Mouse (Mus musculus): Measurements from ENCODE around the gene Crmp1.

The Crmp1 gene

DNA sequence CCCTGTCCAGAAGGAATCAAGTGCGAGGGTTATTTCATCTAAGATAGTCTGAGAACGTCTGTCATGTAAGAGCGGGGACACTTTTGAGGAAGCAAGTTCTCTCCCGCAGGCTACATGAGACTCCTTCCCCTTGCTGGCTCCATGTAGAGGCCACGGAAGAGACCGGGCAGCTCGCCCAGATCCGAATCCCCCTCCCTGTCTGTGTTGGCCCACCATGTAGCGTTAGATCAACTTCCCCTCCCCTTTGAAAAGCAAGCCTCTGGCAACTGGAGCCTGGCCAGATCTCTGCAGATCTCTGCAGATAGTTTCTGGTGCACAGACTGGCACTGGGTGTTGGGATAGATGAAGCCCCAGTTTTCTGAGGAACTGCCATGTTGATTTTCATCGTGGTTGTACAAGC, 55.0 kb downstream of the Crmp1 start:
- no peak for ATAC-seq (ENCODE audit: low TSS enrichment)

DNA sequence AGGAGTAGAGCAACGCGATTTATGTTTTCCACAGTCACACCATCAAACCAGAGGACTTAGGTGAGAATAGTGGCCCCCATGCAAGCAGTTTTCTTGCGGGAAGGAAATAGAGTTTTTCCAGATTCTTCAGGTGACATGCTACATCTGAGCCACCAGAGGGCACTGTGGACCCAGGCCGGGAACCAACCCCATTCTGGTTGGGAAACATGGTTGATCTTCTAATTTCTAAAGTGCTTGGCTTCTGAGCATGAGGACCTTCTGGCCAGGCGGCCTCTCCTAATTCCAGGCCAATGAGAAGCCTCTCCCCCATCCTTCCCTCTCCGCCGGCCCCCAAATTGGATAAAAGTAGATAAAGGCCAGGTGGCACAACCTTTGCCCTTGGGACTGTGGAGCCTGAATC, 56.6 kb downstream of the Crmp1 start:
- ATAC-seq (ENCODE audit: low TSS enrichment) = peak; percentile 64

DNA sequence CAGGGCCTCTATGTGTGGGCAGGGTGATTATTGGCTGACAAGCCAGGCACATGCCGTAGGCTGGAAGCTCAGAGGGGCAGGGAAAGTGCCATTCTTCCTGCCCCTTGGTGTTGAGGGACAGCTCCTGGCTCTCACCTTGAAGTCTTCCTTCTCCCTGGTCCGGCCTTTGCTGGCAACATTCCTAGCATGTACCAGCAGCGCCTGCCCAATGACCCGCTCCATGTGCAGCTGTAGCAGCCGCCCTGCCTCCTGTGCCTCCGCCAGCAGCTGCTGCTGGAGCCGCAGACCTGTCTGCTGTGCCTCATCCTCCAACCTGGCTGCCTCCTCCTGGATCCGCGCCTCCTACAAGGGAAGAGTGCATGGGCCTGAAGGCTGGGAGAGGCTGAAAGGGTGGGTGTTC, 68.3 kb downstream of the Crmp1 start:
- ATAC-seq (ENCODE audit: low TSS enrichment) = no peak

DNA sequence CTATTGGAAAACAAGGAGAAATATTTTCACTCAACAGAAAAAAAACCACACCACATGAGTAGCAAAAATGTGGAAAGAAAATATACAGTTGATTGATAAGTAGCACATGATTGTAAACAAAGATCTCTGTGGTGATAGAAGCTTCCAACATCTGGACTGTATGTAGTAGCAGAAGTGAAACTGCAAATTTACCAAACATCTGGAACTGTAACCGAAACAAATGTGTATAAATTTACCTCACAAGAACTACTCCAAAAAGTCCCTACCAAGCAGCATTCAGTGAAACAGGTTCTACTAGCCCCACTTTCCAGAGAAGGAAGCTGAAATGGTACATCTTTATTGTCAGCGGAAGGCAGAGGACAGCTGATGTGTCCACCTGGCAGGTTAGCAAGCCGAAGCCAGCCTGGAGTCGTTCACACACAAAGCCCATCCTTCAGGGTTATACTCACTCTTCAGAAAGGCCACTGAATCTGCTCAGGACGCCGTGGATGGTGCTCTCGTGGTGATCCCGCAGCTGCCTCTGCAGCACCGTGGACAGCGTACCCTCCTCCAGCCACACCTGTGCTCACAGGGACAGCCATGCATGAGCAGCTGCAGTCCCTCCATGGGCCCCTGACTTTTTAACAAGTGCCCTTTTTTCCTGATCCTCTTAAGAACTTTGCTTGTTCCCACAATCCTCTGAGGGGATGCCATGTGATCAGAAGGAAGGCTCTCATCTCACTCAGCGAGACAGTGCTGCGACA, 71.4 kb downstream of the Crmp1 start:
- no peak for ATAC-seq (ENCODE audit: low TSS enrichment)

DNA sequence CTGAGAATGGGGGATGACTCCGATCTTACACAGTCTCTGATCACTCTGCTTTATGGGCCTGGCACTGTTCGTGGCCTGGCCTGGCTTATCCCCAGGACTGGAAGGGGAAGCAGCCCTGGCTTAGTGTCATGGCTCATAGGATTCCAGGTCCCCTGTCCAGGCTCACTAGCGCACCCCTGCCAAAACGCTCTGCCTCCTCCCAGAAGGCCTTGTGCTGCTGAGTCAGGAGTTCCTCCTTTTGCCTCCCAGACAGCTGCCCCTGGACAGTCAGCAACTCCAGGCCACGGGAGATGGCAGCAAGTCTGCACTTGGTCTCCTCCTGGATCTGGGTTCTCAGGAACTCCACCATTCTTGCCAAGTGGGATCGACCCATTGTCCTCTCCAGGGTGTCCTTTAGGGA, 77.0 kb downstream of the Crmp1 start:
- ATAC-seq (ENCODE audit: low TSS enrichment) = no peak

DNA sequence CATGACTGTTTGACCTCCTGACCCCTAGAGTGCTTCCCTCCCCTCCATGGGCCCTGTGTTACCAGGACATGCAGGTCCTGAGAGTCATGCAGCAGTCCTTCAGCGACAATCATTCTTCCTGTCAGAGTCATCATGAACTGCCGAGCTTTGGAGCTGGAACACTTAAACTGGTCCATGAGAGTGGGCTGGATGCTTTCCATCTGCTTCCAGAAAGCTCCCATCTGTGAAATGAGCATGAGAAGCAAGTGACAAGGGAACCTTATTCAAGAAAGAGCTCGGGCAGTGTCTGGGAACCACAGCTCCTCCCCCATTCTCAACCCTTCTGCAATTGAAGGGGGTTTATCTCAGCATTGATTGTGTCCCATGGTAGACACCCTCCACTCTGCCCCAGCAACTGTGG, 78.4 kb downstream of the Crmp1 start:
- ATAC-seq (ENCODE audit: low TSS enrichment) = peak; percentile 82

DNA sequence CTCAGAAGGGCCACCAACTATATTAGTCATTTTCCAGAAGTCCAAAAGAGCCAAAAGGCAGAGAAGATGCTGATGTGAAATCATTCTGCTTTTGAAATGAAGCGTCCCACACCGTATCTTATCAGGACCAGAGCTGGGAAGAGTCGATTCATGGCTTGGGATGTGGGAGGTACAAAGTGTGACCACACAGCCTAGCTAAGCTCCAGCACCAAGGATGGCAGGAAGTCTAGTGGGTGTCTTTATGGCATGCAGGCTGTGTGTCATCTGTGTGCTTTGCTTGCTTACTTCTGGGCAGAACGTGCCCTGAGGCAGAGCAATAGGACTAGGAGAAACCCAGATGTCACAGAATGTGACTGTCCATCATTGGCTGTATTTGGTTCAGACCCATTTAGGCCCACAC, 79.0 kb downstream of the Crmp1 start:
- ATAC-seq (ENCODE audit: low TSS enrichment) = peak; percentile 91

DNA sequence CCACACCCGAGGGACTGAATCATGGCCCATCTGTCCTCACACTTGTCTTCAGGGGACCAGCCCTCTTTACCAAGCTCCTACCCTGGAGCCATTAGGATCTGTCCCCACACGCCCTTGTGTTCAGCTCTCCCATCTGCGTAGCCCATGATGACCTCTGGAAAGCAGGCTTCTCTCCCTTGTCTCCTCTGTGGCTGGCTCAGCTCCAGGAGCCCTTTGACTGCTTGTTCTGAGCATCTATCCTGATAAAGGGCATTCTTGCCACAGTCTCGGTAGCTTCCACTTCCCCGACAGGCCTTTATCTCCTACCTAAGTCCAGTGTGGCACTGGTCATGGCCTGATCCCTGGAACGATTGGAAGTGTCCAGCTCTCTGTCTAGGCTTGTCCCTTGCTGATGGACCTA, 84.9 kb downstream of the Crmp1 start:
- no peak for ATAC-seq (ENCODE audit: low TSS enrichment)

DNA sequence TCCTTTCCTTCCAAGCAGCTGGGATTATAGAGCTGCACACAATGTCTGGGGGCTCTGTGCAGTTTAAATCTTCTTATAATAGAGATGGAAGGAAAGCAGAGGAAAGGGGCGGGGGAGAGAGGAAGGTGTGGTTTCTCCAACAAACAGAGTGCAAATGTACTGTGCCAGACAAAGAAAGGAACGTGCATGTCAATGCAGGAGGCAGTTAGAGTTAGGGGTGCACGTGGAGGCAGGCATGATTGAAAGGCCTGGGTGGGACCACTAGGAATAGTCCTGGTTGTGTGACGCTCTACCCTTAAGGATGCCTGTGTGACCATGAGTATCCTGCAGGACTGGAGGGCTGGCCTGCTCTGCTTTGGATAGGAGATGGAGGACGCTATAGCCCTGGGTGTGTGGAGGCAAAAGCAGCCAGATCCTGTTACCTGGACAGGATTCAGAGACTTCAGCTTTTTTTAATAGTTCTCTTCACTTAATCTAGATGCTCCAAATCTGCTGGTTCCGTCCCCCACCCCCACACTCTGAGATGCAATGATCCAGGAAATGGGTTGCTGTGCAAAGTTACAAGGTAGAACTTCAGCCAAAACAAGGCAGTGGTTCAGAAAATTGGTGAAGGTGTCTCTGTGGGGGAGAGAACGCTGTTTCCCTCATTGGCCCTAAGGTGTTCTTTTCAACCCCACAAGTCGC, 88.9 kb downstream of the Crmp1 start:
- no peak for ATAC-seq (ENCODE audit: low TSS enrichment)

DNA sequence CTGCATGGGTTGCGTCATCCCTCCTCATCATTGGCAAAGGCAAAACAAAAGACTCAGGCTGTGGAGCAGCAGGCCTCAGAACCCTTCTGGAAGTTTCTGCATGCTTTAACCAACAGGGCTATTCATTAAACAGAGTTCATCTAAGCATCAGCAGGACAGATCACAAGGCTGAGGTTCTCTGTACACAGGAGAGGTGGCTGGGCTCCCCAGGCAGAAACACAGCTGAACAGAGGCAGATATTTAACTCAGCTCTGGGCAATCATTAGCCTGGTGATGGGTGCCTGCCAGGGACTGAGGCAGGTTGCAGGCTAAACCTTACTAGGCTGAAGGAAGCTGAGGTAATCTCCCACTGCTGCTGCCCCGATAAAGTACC, 89.4 kb downstream of the Crmp1 start:
- ATAC-seq (ENCODE audit: low TSS enrichment) = no peak

DNA sequence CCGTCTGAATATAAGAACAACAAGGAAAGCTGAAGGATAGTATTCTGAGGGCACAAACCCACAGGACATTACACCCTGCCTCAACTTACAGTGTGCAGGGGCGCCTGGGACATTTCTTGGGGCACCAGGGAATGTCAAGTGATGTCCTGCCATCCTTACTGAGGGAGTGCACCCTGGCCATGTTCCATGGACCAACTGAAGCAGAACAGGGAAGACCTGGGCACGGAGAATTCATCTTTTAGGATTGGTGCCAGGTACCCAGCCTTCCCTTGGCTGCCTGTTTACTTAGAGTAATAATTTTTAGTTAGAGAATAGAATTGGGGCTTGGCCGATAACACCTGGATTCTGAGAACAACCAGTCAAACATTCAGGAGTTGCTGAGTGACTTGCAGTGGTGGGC, 90.3 kb downstream of the Crmp1 start:
- no peak for ATAC-seq (ENCODE audit: low TSS enrichment)

DNA sequence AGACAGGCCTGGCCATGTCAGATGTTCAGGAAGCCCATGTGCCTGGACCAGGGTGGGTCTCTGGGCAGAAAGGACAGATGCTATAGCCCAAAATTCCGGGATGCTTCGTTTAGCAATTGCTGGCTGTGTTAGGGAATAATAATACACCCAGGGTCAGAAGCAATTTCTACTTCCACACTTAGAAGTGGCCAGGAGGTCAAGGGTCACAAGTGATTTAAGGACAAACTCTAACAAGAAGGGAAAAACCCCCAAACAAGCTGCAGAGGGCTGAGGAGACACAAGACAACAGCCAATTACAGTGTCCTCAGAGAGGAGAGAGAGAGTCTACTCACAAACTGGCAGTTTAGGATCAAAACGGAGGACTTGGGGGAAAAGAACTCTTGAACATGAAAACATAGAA, 93.3 kb downstream of the Crmp1 start:
- ATAC-seq (ENCODE audit: low TSS enrichment) = no peak

DNA sequence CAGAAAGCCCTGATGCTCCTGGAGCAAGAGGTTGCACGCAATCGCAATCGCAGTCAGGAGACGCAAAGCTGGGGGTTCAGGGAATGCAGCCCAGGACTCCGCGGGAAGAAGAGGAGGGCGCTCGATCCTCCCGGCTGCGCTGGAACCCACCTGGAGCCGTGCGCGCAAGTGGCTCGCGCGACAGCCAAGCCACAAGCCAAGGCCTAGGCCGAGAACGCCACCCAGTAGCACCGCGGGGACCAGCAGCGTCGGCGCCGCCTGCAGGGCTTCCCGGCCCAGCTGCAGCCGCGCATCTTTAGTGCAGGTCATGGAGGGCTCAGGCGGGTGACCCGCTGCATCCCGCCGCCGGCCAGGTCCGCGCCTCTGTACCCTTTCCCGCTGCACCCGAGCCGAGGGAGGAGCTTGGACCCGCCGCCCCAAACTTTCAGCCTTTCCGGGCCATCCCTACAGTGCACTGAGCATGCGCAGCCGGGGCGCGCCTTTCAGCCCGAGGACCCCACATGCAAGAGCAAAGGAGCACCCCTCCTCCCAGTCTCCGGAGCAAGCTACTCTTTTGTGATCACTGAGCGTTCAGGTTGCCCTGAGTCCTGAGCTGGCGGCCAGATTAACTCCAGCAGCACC, 94.9 kb downstream of the Crmp1 start, which contains the start of gene Evc:
Gene Evc (minus strand): TSS at position 410 of the 621 bp plus-strand sequence.
- peak; percentile 41 for ATAC-seq (ENCODE audit: low TSS enrichment)

DNA sequence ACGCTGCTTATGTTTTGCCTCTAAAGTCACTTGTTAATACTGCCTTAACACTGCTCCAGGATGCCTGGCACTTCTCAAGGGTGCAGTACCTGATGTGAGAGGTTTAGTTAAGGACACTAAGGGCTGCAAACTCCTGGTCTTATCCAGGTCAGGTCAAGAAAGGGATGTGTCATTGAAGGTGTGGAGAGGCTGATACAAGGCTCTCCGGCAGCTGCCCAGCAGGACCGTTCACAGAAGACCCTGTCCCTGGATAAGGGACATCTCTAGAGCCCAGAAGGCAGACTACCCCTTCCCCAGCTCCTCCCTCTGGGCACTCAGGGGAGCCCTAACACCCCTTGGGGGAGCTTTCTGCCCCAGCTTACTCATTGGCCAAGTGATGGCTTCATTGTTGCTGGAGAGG, 96.0 kb downstream of the Crmp1 start:
- ATAC-seq (ENCODE audit: low TSS enrichment) = no peak

DNA sequence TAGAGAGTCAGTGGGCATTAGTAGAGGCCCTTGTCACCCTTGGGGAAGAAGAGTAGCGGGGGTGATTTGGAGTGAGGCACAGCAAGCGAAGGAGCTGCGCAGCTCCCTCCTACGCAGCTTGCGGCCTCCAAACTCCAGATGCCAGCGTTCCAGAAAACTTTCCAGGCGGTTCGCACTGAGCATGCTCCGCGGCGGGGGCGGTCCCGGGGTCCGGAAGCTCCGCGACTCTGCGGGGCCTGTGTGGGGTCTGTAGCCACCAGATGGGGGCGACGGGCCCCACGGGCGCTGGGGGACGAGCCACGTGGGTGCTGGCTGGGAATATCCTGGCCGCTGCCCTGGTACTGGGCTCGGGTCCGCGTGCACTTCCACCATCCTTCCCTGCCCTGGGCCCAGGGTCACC, 96.5 kb downstream of the Crmp1 start, which contains the start of gene Evc2:
Gene Evc2 (plus strand): TSS at position 212 of the 400 bp plus-strand sequence.
- peak; percentile 83 for ATAC-seq (ENCODE audit: low TSS enrichment)

Measured in frontal cortex, adult (tissue).